Mouse (Mus musculus) layer of hippocampus, adult 2 months (tissue): Measurements from ENCODE around the gene Litaf. TPM values are rescaled to one million over a fixed set of nuclear protein-coding genes. Genes with fewer than 3 reads are reported as not detected.
A peak's percentile ranks its signal among the peaks of the same experiment; 100 is the strongest.

ENCODE experiments used
- DNase-seq, 2 experiments: peaks; one replicate each; pipeline ENCODE4 v3.0.0; 2022; ENCODE audit warnings: low spot score in 2 of 2
- H3K27ac ChIP-seq: fragments of 200-600 bp; 2 replicates; pipeline ENCODE4 v1.8.1; 2022
- H3K4me3 ChIP-seq: fragments of 200-600 bp; 2 replicates; pipeline ENCODE4 v1.8.1; 2022; ENCODE audit warnings: mild to moderate bottlenecking
- CTCF ChIP-seq: fragments of 200-600 bp; conservative IDR thresholded peaks from 2 replicates; pipeline ENCODE4 v1.8.1; 2022; ENCODE audit warnings: antibody characterized with exemption, mild to moderate bottlenecking, moderate library complexity
- total RNA-seq, 2 experiments: library from RNA; stranded (reverse); gene quantifications; 2 replicates each; pipeline ENCODE4 v1.2.3; 2021

The Litaf gene
- total RNA-seq, 2 experiments from 2014 or later: 14.1 to 14.5 TPM

- Histone ChIP-seq H3K27ac (peak overlapping the region; percentile 64; the same call in 1 of the 2 replicates), H3K4me3 (no peak overlapping the region)
- DNase-seq: no peak
- no peak for TF ChIP-seq CTCF
Observed at GRCm38 (mm10) chr16:11062794-11063721, 2.9 kb downstream of the Litaf start.

- TF ChIP-seq CTCF: no peak
- H3K27ac ChIP-seq: no peak within 1 kb of the TSS
- no peak within 1 kb of the TSS for H3K4me3 ChIP-seq
- no peak for DNase-seq
Observed at GRCm38 (mm10) chr16:11060645-11061044, 5.3 kb downstream of the Litaf start, which contains the start of gene Snn. Gene Snn, plus strand, starts transcription at chr16:11060945.

GRCm38 (mm10) chr16:11055916-11056315 lies 10.0 kb downstream of the Litaf start:
- DNase-seq: no peak
- no peak overlapping the region for H3K4me3 ChIP-seq
- no peak for TF ChIP-seq CTCF
- H3K27ac ChIP-seq: no peak overlapping the region

GRCm38 (mm10) chr16:11054871-11055270 lies 11.1 kb downstream of the Litaf start:
- Histone ChIP-seq H3K4me3 (no peak overlapping the region), H3K27ac (no peak overlapping the region)
- DNase-seq: no peak
- no peak for TF ChIP-seq CTCF

- Histone ChIP-seq H3K27ac (no peak overlapping the region), H3K4me3 (no peak overlapping the region)
- TF ChIP-seq CTCF: no peak
- DNase-seq: no peak
Observed at GRCm38 (mm10) chr16:11054409-11054808, 11.5 kb downstream of the Litaf start.

- Histone ChIP-seq H3K27ac (no peak overlapping the region), H3K4me3 (no peak overlapping the region)
- TF ChIP-seq CTCF: no peak
- no peak for DNase-seq
Observed at GRCm38 (mm10) chr16:11051134-11051533, 14.8 kb downstream of the Litaf start.

GRCm38 (mm10) chr16:11050226-11050625 lies 15.7 kb downstream of the Litaf start:
- no peak overlapping the region for H3K4me3 ChIP-seq
- H3K27ac ChIP-seq: no peak overlapping the region
- no peak for DNase-seq
- no peak for TF ChIP-seq CTCF

GRCm38 (mm10) chr16:11047130-11047529 lies 18.8 kb downstream of the Litaf start:
- no peak for TF ChIP-seq CTCF
- Histone ChIP-seq H3K4me3 (no peak overlapping the region), H3K27ac (no peak overlapping the region)
- no peak for DNase-seq

- H3K27ac ChIP-seq: no peak overlapping the region
Observed at GRCm38 (mm10) chr16:11046437-11046836, 19.5 kb downstream of the Litaf start.

GRCm38 (mm10) chr16:11043239-11043638 lies 22.7 kb downstream of the Litaf start:
- H3K4me3 ChIP-seq: no peak overlapping the region
- DNase-seq: no peak
- H3K27ac ChIP-seq: no peak overlapping the region
- TF ChIP-seq CTCF: no peak

More at GRCm38 (mm10) chr16:11046437-11046836, 19.5 kb downstream of the Litaf start:
- H3K4me3 ChIP-seq: no peak overlapping the region
- DNase-seq: no peak
- TF ChIP-seq CTCF: no peak

- DNase-seq: no peak
- Histone ChIP-seq H3K27ac (no peak overlapping the region), H3K4me3 (no peak overlapping the region)
- TF ChIP-seq CTCF: no peak
Observed at GRCm38 (mm10) chr16:11040603-11041002, 25.4 kb downstream of the Litaf start.

GRCm38 (mm10) chr16:11035790-11036431 lies 30.0 kb downstream of the Litaf start:
- H3K27ac ChIP-seq: no peak overlapping the region
- peak; percentile 97 for TF ChIP-seq CTCF
- DNase-seq: peak; percentile 36 to 68
- no peak overlapping the region for H3K4me3 ChIP-seq

- H3K4me3 ChIP-seq: no peak overlapping the region
- no peak for DNase-seq
- H3K27ac ChIP-seq: no peak overlapping the region
- no peak for TF ChIP-seq CTCF
Observed at GRCm38 (mm10) chr16:11035273-11035672, 30.7 kb downstream of the Litaf start.
